Mouse (Mus musculus): ENCODE measurements around the gene Kdelr1.
A peak's percentile ranks its signal among the peaks of the same experiment; 100 is the strongest.

- TF ChIP-seq POLR2A (IDR thresholded peaks at IDR 0.05; ENCODE audit: insufficient read depth, low read depth, low read length) = peak; percentile 79
- TF ChIP-seq CTCF (IDR thresholded peaks at IDR 0.05) = no peak; the same call in none of the 2 replicates
- TF ChIP-seq EP300 (IDR thresholded peaks at IDR 0.05; ENCODE audit: insufficient read depth, low read depth, low read length) = peak; percentile 63
Observed at GRCm38 (mm10) chr7:45872624-45873023, at the start of gene Kdelr1.
